ENCODE assay signal across 21 mouse cellular contexts in genomic region chr16:92387692-92388091, GRCm38 (mm10). TPM values are rescaled to one million over a fixed set of nuclear protein-coding genes. Genes with fewer than 3 reads are reported as not detected.
"Had no signal": no experiment of that assay in that cellular context is flagged by ENCODE, and none has a peak within 500 bp of the region (broad histone marks: within the 10 kb centered on the region; RNA-seq: fewer than 3 reads in every experiment).

No protein-coding gene starts in this region.

- H3K9ac ChIP-seq: limb, embryonic 15.5 days; liver, embryonic 12.5 days; liver, embryonic 14.5 days; lung, embryonic 14.5 days; neural tube, embryonic 13.5 days; neural tube, embryonic 15.5 days; stomach, embryonic 15.5 days had no signal

- H3K9me3 ChIP-seq: limb, embryonic 15.5 days; liver, embryonic 12.5 days; neural tube, embryonic 13.5 days; neural tube, embryonic 15.5 days; stomach, embryonic 15.5 days had no signal

- DNase-seq: lung, adult 18-20 months; lung, embryonic 14.5 days; lung, postnatal 10 days; lung, postnatal 4 days; right cerebral cortex, postnatal 14 days; thymus, adult 2 months; thymus, postnatal 25 days; thymus, postnatal 4 days had no signal

- H3K4me3 ChIP-seq: limb, embryonic 15.5 days; liver, embryonic 12.5 days; myocyte; neural tube, embryonic 13.5 days; neural tube, embryonic 15.5 days; stomach, embryonic 15.5 days had no signal

- ATAC-seq: liver, embryonic 12.5 days had no signal

- H3K27ac ChIP-seq: limb, embryonic 15.5 days; liver, embryonic 12.5 days; liver, embryonic 14.5 days; neural tube, embryonic 13.5 days; neural tube, embryonic 15.5 days; stomach, embryonic 15.5 days; stomach, postnatal 0 days had no signal

- H3K4me1 ChIP-seq: limb, embryonic 15.5 days; liver, embryonic 12.5 days; neural tube, embryonic 15.5 days; stomach, embryonic 15.5 days had no signal

- H3K4me2 ChIP-seq: limb, embryonic 15.5 days; liver, embryonic 12.5 days; lung, embryonic 14.5 days; neural tube, embryonic 13.5 days; neural tube, embryonic 15.5 days; stomach, embryonic 15.5 days had no signal

- H3K27me3 ChIP-seq: limb, embryonic 15.5 days; neural tube, embryonic 13.5 days; neural tube, embryonic 15.5 days; stomach, embryonic 15.5 days had no signal

RNA-seq across cellular contexts. Expression of gene Kcne1, which starts 28.4 kb away (rescaled TPM):
- total RNA-seq: liver, adult 2 months; megakaryocyte, adult 5-6 weeks; megakaryocyte-erythroid progenitor cell, adult 5-6 weeks had no signal
- polyA plus RNA-seq: liver, adult 2 months; liver, embryonic 12.5 days; liver, embryonic 14.5 days; liver, embryonic 16.5 days; myocyte; neural tube, embryonic 13.5 days; spleen, adult 2 months had no signal
